Mouse (Mus musculus): ENCODE measurements at regions not wholly inside any gene's neighbourhood (a gene's known extent, or its start where the extent isn't known, plus 50 kb on each side); places are given as distances from the start of the nearest gene placed in this dataset.

- DNase-seq (ENCODE audit: extremely low read depth, low read depth): no peak
Measured at GRCm38 (mm10) chr12:15741219-15741618, 75.5 kb downstream of the Trib2 start.

DNA sequence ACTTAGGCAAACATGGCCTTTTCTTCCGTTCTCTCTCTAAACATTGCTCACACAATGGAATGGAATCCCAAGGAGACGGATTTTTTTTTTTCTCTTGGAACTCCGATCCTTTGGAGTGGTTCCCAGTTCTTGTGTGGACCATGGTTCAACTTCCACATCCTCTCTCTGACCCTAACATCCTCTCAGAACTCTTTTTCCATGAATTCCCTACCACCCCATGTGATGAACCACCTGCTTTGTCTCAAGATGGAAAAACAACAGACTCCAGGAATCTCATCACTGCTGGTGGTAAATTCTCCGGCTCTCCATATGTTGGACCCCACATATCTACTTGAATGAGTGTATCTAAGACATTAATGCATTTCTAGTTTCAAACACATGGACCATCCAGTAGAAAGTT, 77.7 kb downstream of the Trib2 start:
- no peak for DNase-seq (ENCODE audit: extremely low read depth, low read depth)

DNA sequence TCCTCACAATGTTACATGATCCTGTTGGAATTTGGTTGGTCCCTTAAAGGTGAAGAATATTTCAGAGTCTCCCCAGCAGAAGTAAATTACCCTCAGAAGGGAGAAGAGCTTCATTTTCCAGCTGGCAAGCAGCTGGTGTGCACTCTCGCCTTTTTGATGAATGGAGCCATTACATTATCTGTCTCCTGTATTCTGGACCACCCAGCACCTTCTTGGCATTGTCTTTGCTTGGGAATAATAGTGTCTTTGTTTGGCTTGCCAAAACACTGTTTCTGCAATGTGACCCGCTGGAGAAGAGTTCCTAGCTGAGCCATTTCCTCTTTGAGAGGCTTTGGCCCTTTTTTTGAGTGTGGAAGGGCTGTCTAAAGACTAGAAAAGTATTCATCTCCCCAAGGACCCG, 85.5 kb downstream of the Trib2 start:
- no peak for DNase-seq (ENCODE audit: extremely low read depth, low read depth)

- no peak for DNase-seq (ENCODE audit: extremely low read depth, low read depth)
Measured at GRCm38 (mm10) chr12:15729696-15730095, 87.0 kb downstream of the Trib2 start.

GRCm38 (mm10) chr12:15723529-15723928, 93.2 kb downstream of the Trib2 start:
- DNase-seq (ENCODE audit: extremely low read depth, low read depth): no peak

DNA sequence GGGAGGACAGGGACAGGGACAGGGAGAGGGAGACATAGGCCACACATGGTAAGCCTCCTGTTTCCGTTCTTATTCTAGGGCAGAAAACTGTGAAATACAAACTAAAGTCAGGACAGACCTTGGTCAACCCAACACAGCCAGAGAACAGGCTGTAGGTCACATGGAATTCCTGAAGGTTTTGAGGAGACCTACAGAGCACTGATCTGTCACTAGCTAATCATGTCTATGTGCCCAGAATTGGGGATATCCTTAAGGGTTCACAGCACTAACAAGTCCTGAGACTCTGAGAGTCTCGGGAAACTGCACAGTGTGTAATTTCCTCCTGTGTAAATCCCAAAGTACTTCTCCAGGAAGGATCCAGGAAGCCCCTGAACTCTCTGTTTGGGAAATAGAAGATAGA, 94.6 kb downstream of the Trib2 start:
- DNase-seq (ENCODE audit: extremely low read depth, low read depth): no peak

GRCm38 (mm10) chr12:15720171-15720570, 96.6 kb downstream of the Trib2 start:
- DNase-seq (ENCODE audit: extremely low read depth, low read depth): no peak

DNA sequence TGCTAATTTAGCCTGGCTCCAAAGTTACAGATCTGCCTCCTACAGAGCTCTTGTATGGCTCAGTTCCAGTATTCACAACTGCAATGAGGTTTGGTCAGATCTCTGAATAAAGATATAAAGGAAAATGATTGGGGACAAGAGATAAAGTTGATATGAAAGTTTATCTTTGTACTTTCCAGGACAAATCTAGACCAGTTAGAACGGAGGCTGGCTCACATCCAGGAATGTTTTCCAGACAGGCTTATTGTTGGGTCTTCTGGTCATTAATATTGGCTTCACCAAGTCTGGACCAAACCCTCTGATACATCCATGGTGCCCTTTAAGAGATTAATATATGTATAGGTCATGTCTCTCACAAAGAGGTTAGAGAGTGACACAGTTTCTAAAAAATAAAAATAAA, 97.9 kb downstream of the Trib2 start:
- no peak for DNase-seq (ENCODE audit: extremely low read depth, low read depth)

- DNase-seq (ENCODE audit: extremely low read depth, low read depth): no peak
Measured at GRCm38 (mm10) chr12:15717989-15718388, 98.7 kb downstream of the Trib2 start.

DNA sequence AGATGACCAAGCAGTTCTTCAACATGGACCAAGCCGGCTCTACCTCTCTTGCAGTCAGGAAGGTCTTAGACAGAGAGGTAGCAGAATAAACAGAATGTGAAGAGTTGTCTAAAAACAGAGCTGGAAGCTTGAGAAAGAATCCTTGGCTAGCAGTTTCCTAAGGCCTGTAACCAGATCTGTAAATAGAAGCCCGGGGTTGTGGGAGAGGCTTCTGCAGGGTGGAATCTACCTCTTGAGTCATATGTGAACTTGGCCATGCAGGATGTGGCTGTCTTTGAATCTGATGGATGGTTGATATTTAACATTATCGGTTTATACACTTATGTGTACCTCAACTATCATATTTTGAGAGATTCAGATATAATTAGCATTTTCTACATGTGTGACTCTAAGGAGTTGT, 99.4 kb downstream of the Trib2 start:
- DNase-seq (ENCODE audit: extremely low read depth, low read depth): no peak

GRCm38 (mm10) chr12:15713623-15714022, 103.1 kb downstream of the Trib2 start:
- no peak for DNase-seq (ENCODE audit: extremely low read depth, low read depth)

DNA sequence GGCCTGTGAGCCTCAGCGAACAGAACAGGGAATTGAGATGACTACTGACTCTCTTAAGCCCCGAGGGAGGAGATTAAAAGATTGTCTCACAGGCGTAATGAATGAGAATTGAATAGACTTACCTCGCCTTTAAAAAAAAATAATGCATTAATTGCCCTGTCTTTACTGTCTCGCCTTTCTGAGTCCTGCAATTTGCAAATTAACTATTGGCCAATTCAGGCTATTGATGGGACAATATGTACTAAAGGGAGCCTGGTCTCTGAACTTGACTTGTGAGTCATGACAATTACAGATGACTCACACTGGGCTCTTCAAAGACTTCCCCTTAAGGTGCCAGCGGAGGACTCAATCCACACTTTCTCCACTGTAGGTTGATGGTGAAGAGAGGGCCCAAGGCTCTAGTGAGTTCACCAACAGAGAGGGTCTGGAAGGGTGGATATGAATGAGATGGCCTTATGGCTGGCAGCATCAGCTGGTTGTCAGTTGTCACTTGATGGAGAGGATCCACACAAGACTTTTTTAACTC, 109.1 kb downstream of the Trib2 start:
- no peak for DNase-seq (ENCODE audit: extremely low read depth, low read depth)

DNA sequence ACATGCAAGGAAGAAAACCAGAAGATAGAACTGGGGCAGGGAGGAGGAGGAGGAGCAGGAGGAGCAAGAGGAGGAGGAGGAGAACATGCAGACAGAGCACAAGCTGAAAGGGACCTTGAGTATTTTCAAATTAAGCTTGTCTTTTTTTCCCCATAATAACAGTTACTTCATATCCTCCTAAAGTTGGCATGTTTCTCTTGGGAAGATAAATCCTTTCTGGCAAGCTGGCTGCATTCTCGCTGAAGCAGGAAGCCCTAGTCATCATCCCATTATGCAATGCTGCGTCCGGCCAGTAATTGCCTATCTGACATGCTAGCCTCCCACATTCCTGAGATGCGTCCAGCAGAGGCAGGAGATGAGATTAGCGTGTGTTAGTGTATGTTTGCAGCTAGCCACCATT, 112.3 kb downstream of the Trib2 start:
- DNase-seq (ENCODE audit: extremely low read depth, low read depth): no peak

DNA sequence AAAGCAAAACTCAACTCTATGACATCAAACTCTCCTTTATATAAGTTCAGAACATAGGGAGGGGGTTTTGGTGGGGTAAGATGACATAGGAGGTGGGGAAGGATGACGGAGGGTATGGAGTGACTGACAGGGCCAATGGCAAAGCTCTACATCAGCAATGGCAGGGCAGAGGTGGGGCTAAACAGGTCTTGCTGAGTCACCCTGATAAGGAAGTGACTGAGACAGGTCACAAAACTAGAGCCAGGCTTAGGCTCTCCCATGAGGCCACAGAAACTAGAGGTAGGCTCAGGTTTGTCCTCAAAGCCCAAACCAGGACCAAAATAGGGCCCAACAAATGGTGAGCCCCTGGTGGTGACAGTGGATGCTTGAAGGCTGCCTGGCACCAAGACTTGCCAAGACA, 114.6 kb downstream of the Trib2 start:
- DNase-seq (ENCODE audit: extremely low read depth, low read depth): no peak

GRCm38 (mm10) chr12:15698829-15699228, 117.9 kb downstream of the Trib2 start:
- no peak for DNase-seq (ENCODE audit: extremely low read depth, low read depth)

DNA sequence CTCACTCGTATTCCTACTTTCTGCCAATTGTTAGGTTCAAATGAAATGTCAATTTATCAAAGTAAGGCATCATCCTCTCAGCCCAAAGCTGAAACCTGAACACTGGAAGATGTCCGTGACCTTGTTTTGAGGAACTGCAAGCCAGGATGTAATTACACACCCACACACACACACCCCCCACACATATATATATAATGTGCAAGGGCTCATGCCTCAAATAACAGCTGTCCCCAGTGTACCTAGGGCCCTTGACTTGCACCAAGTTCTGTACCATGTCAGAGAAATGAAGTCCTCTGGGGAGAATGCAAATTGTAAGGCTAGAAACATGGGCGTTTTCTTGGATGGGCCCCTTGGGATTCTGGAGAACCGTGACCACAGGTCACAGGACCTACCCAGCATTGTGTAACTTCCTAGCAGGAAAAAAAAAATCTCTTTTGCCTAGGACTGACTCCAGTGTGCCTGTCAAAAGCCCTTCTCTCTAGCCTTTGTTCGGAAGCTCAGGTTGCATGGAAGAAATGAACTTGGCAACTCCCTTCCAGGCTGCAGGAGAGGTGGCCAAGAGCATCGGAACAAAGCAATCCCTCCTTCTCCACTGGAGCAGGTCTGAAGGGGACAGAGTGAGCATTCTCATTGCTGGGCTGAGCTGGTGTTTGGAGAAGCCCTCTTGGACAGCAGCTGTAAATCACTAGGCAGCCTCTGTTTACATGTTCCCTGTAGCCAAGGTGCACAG, 118.5 kb downstream of the Trib2 start:
- DNase-seq (ENCODE audit: extremely low read depth, low read depth): no peak

- no peak for DNase-seq (ENCODE audit: extremely low read depth, low read depth)
Measured at GRCm38 (mm10) chr12:15688342-15688741, 128.4 kb downstream of the Trib2 start.

GRCm38 (mm10) chr12:15684311-15684710, 132.4 kb downstream of the Trib2 start:
- DNase-seq (ENCODE audit: extremely low read depth, low read depth): no peak

- DNase-seq (ENCODE audit: extremely low read depth, low read depth): no peak
Measured at GRCm38 (mm10) chr12:15681678-15682355, 134.9 kb downstream of the Trib2 start.

DNA sequence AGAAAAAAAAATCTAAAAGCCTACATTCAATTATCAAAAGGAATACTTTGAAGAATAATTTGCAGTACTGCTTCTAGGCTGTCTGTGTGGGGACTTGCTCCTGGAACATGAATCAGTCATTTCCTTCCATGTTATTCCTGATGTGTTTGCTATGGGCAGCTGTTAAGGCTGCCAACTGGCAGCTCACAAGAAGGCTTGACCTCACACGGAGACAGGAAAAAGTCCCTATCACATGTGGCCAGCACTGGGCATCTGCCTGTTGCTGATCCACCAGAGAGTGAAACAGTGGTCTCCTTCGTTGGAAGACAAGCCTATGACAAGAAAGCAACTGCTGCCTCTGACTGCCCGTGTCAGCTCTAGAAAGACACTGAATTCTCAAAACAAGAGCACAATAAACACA, 140.6 kb downstream of the Trib2 start:
- DNase-seq (ENCODE audit: extremely low read depth, low read depth): no peak

GRCm38 (mm10) chr12:15659755-15660154, 157.0 kb downstream of the Trib2 start:
- no peak for DNase-seq (ENCODE audit: extremely low read depth, low read depth)

- no peak for DNase-seq (ENCODE audit: extremely low read depth, low read depth)
Measured at GRCm38 (mm10) chr12:15659332-15659731, 157.4 kb downstream of the Trib2 start.

DNA sequence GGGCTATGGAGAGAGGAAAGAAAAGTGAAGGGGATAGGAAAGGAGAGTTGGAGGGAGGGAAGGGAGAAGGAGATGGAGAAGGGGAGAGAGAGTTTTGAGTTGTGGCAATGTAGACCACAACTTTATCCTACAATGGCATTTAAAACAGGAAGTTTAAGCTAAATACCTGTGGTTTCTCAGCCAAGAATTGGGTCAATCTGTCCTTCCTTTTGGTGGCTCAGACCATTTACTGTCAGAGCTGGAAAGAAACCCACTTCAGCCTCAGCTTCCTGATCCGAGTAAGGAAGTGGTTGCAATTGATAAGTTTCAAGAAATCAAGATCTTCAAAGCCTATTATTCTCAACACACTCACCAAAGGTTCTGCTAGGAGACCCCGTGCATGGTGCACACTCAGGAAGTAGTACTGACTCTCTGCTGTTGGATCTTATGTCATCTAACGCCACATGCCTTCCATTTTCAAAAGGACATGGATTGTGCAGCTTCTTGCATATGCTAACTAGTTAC, 158.9 kb downstream of the Trib2 start:
- no peak for DNase-seq (ENCODE audit: extremely low read depth, low read depth)
